Mouse (Mus musculus): ENCODE results near the gene Zfp592. TPM values are rescaled to one million over a fixed set of nuclear protein-coding genes. Genes with fewer than 3 reads are reported as not detected.

Zfp592 gene
- 10.2 and 10.6 TPM in 2 replicates for polyA plus RNA-seq (2015; fragmentation: Nextera tagmentation; extraction: Ambion mirVana)

- Histone ChIP-seq H3K27ac (ENCODE audit: low read length) (peak within 1 kb of the TSS; percentile 94), H3K9me3 (replicated peaks; ENCODE audit: control insufficient read depth, low read length, poor library complexity, severe bottlenecking) (no peaks in the 10 kb centered on the region), H3K4me1 (ENCODE audit: control insufficient read depth, insufficient read depth, low read length) (peaks cover 26% of the 10 kb centered on the region), H3K27me3 (ENCODE audit: control insufficient read depth, insufficient read depth, low read depth, low read length) (no peaks in the 10 kb centered on the region), H3K4me3 (ENCODE audit: low read depth, low read length) (peak within 1 kb of the TSS; percentile 96), H3K9ac (ENCODE audit: low read depth, low read length) (peak within 1 kb of the TSS; percentile 98), H3K4me2 (ENCODE audit: low read length) (peak within 1 kb of the TSS; percentile 83), H3K36me3 (ENCODE audit: control insufficient read depth, insufficient read depth, low read length) (no peaks in the 10 kb centered on the region)
- WGBS = under 1% methylated on average over 76 of the region's 102 CpGs
- ATAC-seq = peak; percentile 91
Measured at GRCm38 (mm10) chr7:80992980-80993833, at the start of gene Zfp592. Zfp592 (plus strand) TSS chr7:80993681.

GRCm38 (mm10) chr7:80947445-80948350 is 45.8 kb upstream of the Zfp592 start, which contains the start of gene Sec11a:
Sec11a (minus strand) TSS chr7:80947780.
- peak within 1 kb of the TSS; percentile 99 for H3K27ac ChIP-seq (ENCODE audit: low read length)
- no peaks in the 10 kb centered on the region for H3K9me3 ChIP-seq (replicated peaks; ENCODE audit: control insufficient read depth, low read length, poor library complexity, severe bottlenecking)
- 2% methylated on average over 44 of the region's 44 CpGs for WGBS
- H3K9ac ChIP-seq (ENCODE audit: low read depth, low read length) = peak within 1 kb of the TSS; percentile 92
- peak; percentile 100 for ATAC-seq
- peak within 1 kb of the TSS; percentile 91 for H3K4me2 ChIP-seq (ENCODE audit: low read length)
- H3K4me1 ChIP-seq (ENCODE audit: control insufficient read depth, insufficient read depth, low read length) = peaks cover 21% of the 10 kb centered on the region
- H3K4me3 ChIP-seq (ENCODE audit: low read depth, low read length) = peak within 1 kb of the TSS; percentile 73
- H3K36me3 ChIP-seq (ENCODE audit: control insufficient read depth, insufficient read depth, low read length) = no peaks in the 10 kb centered on the region
- no peaks in the 10 kb centered on the region for H3K27me3 ChIP-seq (ENCODE audit: control insufficient read depth, insufficient read depth, low read depth, low read length)

DNA sequence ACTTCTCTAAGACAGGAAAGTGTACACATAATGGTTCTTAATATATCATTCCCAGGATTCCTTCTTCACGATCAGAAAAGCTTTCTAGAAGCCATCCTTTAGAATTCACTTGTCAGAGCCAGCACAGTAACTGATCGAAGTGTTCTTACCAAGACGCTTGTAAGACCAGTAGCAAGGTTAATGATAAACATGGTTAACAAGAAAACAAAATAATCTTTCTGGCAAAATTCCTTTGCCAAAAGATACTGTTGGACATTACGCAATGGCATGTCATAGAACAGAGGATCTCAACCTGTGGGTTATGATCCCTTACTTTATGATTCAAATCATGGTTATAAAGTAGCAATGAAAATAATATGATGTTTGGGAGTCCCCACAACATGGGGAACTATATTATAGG is 42.0 kb upstream of the Zfp592 start:
- H3K4me2 ChIP-seq (ENCODE audit: low read length) = no peak overlapping the region
- ATAC-seq = no peak
- H3K4me3 ChIP-seq (ENCODE audit: low read depth, low read length) = no peak overlapping the region
- peaks cover 3% of the 10 kb centered on the region for H3K4me1 ChIP-seq (ENCODE audit: control insufficient read depth, insufficient read depth, low read length)
- H3K9me3 ChIP-seq (replicated peaks; ENCODE audit: control insufficient read depth, low read length, poor library complexity, severe bottlenecking) = no peaks in the 10 kb centered on the region
- H3K27ac ChIP-seq (ENCODE audit: low read length) = no peak overlapping the region
- no peak overlapping the region for H3K9ac ChIP-seq (ENCODE audit: low read depth, low read length)
- no peaks in the 10 kb centered on the region for H3K27me3 ChIP-seq (ENCODE audit: control insufficient read depth, insufficient read depth, low read depth, low read length)
- 86% methylated on average over 4 of the region's 4 CpGs for WGBS
- H3K36me3 ChIP-seq (ENCODE audit: control insufficient read depth, insufficient read depth, low read length) = no peaks in the 10 kb centered on the region

DNA sequence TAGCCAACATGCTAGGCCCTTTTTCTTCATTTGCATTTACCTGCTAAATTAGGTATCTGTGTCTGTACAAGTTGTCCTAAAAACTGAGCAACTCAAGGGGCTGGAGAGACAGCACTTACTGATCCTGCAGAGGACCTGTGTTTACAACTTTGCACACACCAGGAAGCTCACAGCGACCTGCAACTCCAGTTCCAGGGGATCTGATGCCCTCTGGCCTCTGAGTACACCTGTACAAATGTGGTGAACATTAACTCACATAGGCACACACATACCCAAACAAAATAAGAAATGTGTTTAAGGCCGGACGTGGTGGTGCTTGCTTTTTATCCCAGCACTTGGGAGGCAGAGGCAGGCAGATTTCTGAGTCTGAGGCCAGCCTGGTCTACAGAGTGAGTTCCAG is 41.3 kb upstream of the Zfp592 start:
- Histone ChIP-seq H3K36me3 (ENCODE audit: control insufficient read depth, insufficient read depth, low read length) (no peaks in the 10 kb centered on the region), H3K4me1 (ENCODE audit: control insufficient read depth, insufficient read depth, low read length) (no peaks in the 10 kb centered on the region), H3K4me2 (ENCODE audit: low read length) (no peak overlapping the region), H3K27me3 (ENCODE audit: control insufficient read depth, insufficient read depth, low read depth, low read length) (no peaks in the 10 kb centered on the region), H3K27ac (ENCODE audit: low read length) (no peak overlapping the region), H3K9ac (ENCODE audit: low read depth, low read length) (no peak overlapping the region), H3K9me3 (replicated peaks; ENCODE audit: control insufficient read depth, low read length, poor library complexity, severe bottlenecking) (no peaks in the 10 kb centered on the region), H3K4me3 (ENCODE audit: low read depth, low read length) (no peak overlapping the region)
- no peak for ATAC-seq
- WGBS = 73% methylated on average over 3 of the region's 3 CpGs

DNA sequence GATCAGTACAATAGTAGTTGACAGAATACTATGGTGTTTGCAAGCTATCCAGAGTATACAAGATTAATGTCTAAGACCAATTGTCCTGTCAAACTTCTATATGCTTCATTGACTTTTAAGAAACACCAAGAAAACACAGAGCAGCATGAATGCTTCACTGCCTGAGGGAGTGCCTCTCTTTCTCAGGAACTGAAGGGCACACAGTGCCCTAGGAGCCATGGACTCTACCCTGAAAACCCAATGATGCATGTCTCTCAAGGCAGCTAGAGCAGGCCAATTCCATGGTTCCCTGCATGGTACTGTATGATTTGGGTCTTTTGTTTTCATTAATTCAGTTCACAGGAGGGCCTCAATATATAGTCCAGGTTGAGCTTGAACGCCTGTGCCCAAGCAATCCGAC is 39.2 kb upstream of the Zfp592 start:
- H3K4me2 ChIP-seq (ENCODE audit: low read length) = no peak overlapping the region
- H3K9ac ChIP-seq (ENCODE audit: low read depth, low read length) = no peak overlapping the region
- no peaks in the 10 kb centered on the region for H3K4me1 ChIP-seq (ENCODE audit: control insufficient read depth, insufficient read depth, low read length)
- no peak overlapping the region for H3K27ac ChIP-seq (ENCODE audit: low read length)
- H3K27me3 ChIP-seq (ENCODE audit: control insufficient read depth, insufficient read depth, low read depth, low read length) = no peaks in the 10 kb centered on the region
- 80% methylated on average over 2 of the region's 2 CpGs for WGBS
- H3K9me3 ChIP-seq (replicated peaks; ENCODE audit: control insufficient read depth, low read length, poor library complexity, severe bottlenecking) = no peaks in the 10 kb centered on the region
- H3K4me3 ChIP-seq (ENCODE audit: low read depth, low read length) = no peak overlapping the region
- no peak for ATAC-seq
- H3K36me3 ChIP-seq (ENCODE audit: control insufficient read depth, insufficient read depth, low read length) = no peaks in the 10 kb centered on the region

DNA sequence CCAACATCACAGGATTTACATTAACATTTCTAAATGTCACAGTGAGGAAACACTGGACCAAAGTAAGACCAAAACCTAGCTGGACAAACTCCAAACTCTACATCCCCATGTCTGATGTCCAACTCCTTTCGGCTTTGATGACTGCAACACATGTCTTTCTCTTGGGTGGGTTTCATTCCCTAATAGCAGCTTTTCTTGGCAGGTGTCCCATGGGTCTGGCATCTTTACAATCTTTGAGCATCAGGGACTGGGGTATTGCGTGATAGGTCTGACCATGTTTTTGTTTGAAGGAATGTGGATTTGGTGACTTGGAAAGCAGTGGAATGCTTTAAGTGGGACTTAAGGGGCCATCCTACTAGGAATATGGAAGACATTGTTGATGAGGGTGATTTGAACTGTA is 36.6 kb upstream of the Zfp592 start:
- no peaks in the 10 kb centered on the region for H3K36me3 ChIP-seq (ENCODE audit: control insufficient read depth, insufficient read depth, low read length)
- WGBS = 96% methylated on average over 2 of the region's 2 CpGs
- no peak overlapping the region for H3K4me3 ChIP-seq (ENCODE audit: low read depth, low read length)
- H3K9me3 ChIP-seq (replicated peaks; ENCODE audit: control insufficient read depth, low read length, poor library complexity, severe bottlenecking) = no peaks in the 10 kb centered on the region
- no peaks in the 10 kb centered on the region for H3K4me1 ChIP-seq (ENCODE audit: control insufficient read depth, insufficient read depth, low read length)
- H3K4me2 ChIP-seq (ENCODE audit: low read length) = no peak overlapping the region
- ATAC-seq = no peak
- H3K9ac ChIP-seq (ENCODE audit: low read depth, low read length) = no peak overlapping the region
- no peaks in the 10 kb centered on the region for H3K27me3 ChIP-seq (ENCODE audit: control insufficient read depth, insufficient read depth, low read depth, low read length)
- no peak overlapping the region for H3K27ac ChIP-seq (ENCODE audit: low read length)

- no peak overlapping the region for H3K4me2 ChIP-seq (ENCODE audit: low read length)
- H3K4me3 ChIP-seq (ENCODE audit: low read depth, low read length) = no peak overlapping the region
- H3K27me3 ChIP-seq (ENCODE audit: control insufficient read depth, insufficient read depth, low read depth, low read length) = no peaks in the 10 kb centered on the region
- H3K4me1 ChIP-seq (ENCODE audit: control insufficient read depth, insufficient read depth, low read length) = no peaks in the 10 kb centered on the region
- 86% methylated on average over 3 of the region's 3 CpGs for WGBS
- H3K36me3 ChIP-seq (ENCODE audit: control insufficient read depth, insufficient read depth, low read length) = no peaks in the 10 kb centered on the region
- no peak for ATAC-seq
- no peaks in the 10 kb centered on the region for H3K9me3 ChIP-seq (replicated peaks; ENCODE audit: control insufficient read depth, low read length, poor library complexity, severe bottlenecking)
- no peak overlapping the region for H3K9ac ChIP-seq (ENCODE audit: low read depth, low read length)
- no peak overlapping the region for H3K27ac ChIP-seq (ENCODE audit: low read length)
Measured at GRCm38 (mm10) chr7:80959003-80959402, 34.5 kb upstream of the Zfp592 start.

DNA sequence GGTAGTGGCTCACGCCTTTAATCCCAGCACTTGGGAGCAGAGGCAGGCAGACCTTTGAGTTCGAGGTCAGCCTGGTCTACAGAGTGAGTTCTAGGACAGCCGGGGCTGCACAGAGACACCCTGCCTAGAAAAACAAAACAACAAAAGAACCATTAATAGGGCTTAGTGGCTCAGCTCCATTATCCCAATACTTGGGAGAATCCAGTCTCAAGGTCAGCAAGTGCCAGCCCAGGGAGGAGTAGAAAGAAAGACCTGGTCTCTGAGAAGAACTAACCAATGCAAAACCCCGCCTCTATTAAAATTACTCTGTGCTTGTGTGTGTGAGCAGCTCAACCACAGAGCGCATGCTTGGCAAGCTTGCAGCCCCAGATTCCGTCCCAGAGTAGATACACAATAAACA is 30.7 kb upstream of the Zfp592 start:
- no peaks in the 10 kb centered on the region for H3K9me3 ChIP-seq (replicated peaks; ENCODE audit: control insufficient read depth, low read length, poor library complexity, severe bottlenecking)
- no peaks in the 10 kb centered on the region for H3K27me3 ChIP-seq (ENCODE audit: control insufficient read depth, insufficient read depth, low read depth, low read length)
- no peak overlapping the region for H3K27ac ChIP-seq (ENCODE audit: low read length)
- no peaks in the 10 kb centered on the region for H3K36me3 ChIP-seq (ENCODE audit: control insufficient read depth, insufficient read depth, low read length)
- no peak overlapping the region for H3K4me2 ChIP-seq (ENCODE audit: low read length)
- WGBS = 41% methylated on average over 6 of the region's 6 CpGs
- no peak overlapping the region for H3K4me3 ChIP-seq (ENCODE audit: low read depth, low read length)
- H3K9ac ChIP-seq (ENCODE audit: low read depth, low read length) = no peak overlapping the region
- no peak for ATAC-seq
- no peaks in the 10 kb centered on the region for H3K4me1 ChIP-seq (ENCODE audit: control insufficient read depth, insufficient read depth, low read length)

DNA sequence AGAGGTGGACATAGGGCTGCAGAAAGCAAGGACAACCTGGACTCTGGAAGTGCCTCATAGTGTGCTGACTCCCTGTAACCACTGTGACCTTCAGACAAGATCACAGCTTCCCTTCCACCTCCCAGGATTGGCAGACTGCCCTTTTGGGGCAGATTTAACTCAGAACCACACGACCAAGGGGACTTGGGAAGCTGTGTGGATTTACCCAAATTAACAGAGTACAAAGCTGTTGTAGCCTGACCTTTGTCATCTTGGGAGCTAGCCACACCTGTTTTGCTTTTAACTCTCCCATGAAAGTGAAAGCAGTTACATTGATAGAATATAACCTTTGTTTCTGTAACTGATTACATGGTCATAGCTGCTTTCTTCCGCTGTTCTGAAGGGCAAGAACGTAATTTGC is 22.6 kb upstream of the Zfp592 start:
- Histone ChIP-seq H3K4me1 (ENCODE audit: control insufficient read depth, insufficient read depth, low read length) (no peaks in the 10 kb centered on the region), H3K27ac (ENCODE audit: low read length) (no peak overlapping the region), H3K4me3 (ENCODE audit: low read depth, low read length) (no peak overlapping the region), H3K27me3 (ENCODE audit: control insufficient read depth, insufficient read depth, low read depth, low read length) (no peaks in the 10 kb centered on the region), H3K36me3 (ENCODE audit: control insufficient read depth, insufficient read depth, low read length) (no peaks in the 10 kb centered on the region), H3K9me3 (replicated peaks; ENCODE audit: control insufficient read depth, low read length, poor library complexity, severe bottlenecking) (no peaks in the 10 kb centered on the region), H3K9ac (ENCODE audit: low read depth, low read length) (no peak overlapping the region), H3K4me2 (ENCODE audit: low read length) (no peak overlapping the region)
- 77% methylated on average over 3 of the region's 3 CpGs for WGBS
- no peak for ATAC-seq
